Mouse (Mus musculus): ENCODE data around the gene Rnf216.

GRCm38 (mm10) chr5:143054703-143055102 is 58.1 kb downstream of the Rnf216 start:
- TF ChIP-seq CTCF (IDR thresholded peaks at IDR 0.05; ENCODE audit: low read depth) = peak; percentile 60
- no peak for TF ChIP-seq EP300 (IDR thresholded peaks at IDR 0.05; ENCODE audit: low read depth)
